Mouse (Mus musculus) lung, embryonic 16.5 days (tissue): ENCODE data around the gene Igf1r. TPM values are rescaled to one million over a fixed set of nuclear protein-coding genes. Genes with fewer than 3 reads are reported as not detected.

Experiments
- ATAC-seq: fragments of 200-750 bp; cut with Nextera tagmentation; 2 replicates; pipeline ENCODE4 v1.8.0; 2017; ENCODE audit warnings: low read depth, mild to moderate bottlenecking, moderate library complexity
- H3K27ac ChIP-seq: fragments of 300-500 bp; sonication (generic); 2 replicates; pipeline ENCODE4 v1.5.1; 2014; ENCODE audit warnings: mild to moderate bottlenecking, control low read depth, low read length
- H3K27me3 ChIP-seq: fragments of 300-500 bp; sonication (generic); 2 replicates; pipeline ENCODE4 v1.6.1; 2014; ENCODE audit warnings: low read depth, low read length, mixed read lengths; ENCODE audit not compliant: control insufficient read depth, insufficient read depth
- H3K36me3 ChIP-seq: fragments of 300-500 bp; sonication (generic); 2 replicates; pipeline ENCODE4 v1.6.1; 2014; ENCODE audit warnings: low read length; ENCODE audit not compliant: control insufficient read depth, insufficient read depth
- H3K4me1 ChIP-seq: fragments of 300-500 bp; sonication (generic); replicated peaks from 2 replicates; pipeline ENCODE4 v1.6.1; 2014; ENCODE audit warnings: low read length, mixed read lengths; ENCODE audit not compliant: control insufficient read depth, insufficient read depth
- H3K4me2 ChIP-seq: fragments of 300-500 bp; sonication (generic); 2 replicates; pipeline ENCODE4 v1.6.1; 2014; ENCODE audit warnings: low read depth, low read length, control low read depth
- H3K4me3 ChIP-seq: fragments of 300-500 bp; sonication (generic); 2 replicates; pipeline ENCODE4 v1.5.1; 2014; ENCODE audit warnings: mild to moderate bottlenecking, low read length, control low read depth
- H3K9ac ChIP-seq: fragments of 300-500 bp; sonication (generic); 2 replicates; pipeline ENCODE4 v1.6.1; 2014; ENCODE audit warnings: low read length, control low read depth
- H3K9me3 ChIP-seq: fragments of 300-500 bp; sonication (generic); 2 replicates; pipeline ENCODE4 v1.6.1; 2016; ENCODE audit warnings: low read length; ENCODE audit not compliant: control insufficient read depth
- WGBS: fragments of 180-500 bp; shearing (Covaris S2); extraction: QIAGEN DNeasy Blood & Tissue Kit; methylation state at CpG from one replicate; pipeline ENCODE4 v1.1.7; 2014; 5-methylcytosine and 5-hydroxymethylcytosine counted together
- polyA plus RNA-seq: library from polyadenylated mRNA; unstranded; fragments of >200 nt; fragmentation: Nextera tagmentation; extraction: Ambion mirVana; gene quantifications from 2 replicates; pipeline ENCODE4 v1.2.1, GENCODE M21; 2015

Gene Igf1r
- polyA plus RNA-seq, 1 experiment from 2014 or later = 19.9 TPM

DNA sequence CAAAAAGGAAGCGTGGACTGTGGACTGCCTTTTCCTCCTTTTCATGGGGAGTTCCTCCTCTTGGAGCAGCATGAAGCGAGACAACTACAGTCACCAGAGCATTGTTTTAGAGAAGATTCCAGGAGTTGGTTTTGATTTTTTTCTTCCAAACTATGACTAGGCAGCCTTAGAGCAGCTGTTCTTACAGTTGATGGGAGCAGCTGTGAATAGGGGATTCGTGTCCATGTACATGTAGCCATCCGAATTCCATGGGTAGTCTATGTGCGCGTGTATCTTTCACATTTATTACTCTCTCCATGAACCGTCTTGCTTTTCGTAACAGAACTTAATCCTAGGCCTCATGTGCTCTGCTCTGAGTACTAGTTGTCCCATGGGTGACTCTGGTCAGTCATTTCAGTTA lies 199.8 kb downstream of the Igf1r start:
- Histone ChIP-seq H3K36me3 (no peaks in the 10 kb centered on the region), H3K27me3 (no peaks in the 10 kb centered on the region), H3K9me3 (no peaks in the 10 kb centered on the region), H3K4me3 (no peak overlapping the region), H3K4me1 (peaks cover 31% of the 10 kb centered on the region), H3K27ac (peak overlapping the region; percentile 44; the same call in 1 of the 2 replicates), H3K4me2 (no peak overlapping the region), H3K9ac (no peak overlapping the region)
- 82% methylated on average over 8 of the region's 8 CpGs for WGBS
- ATAC-seq = no peak

DNA sequence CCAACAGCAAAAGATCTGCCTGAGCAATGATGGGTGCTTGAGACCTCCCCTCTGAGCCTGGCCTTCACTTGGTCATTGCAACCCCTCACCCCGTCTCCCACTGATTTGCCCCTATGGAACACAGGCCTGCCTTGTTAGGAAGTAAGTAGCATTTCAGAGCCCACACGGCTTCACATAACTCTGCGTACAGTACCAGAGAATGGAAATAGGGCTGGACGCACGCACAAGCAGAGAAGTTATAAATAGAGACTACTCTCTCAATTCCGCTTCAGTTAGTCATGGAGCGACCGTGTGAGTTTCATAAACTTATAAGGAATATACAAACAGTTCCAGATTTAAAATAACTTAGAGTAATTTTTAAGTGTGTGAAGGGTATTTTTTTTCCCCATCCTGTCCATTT lies 200.6 kb downstream of the Igf1r start:
- peak; percentile 61; the same call in 1 of the 2 replicates for ATAC-seq
- H3K4me2 ChIP-seq = no peak overlapping the region
- 65% methylated on average over 8 of the region's 8 CpGs for WGBS

DNA sequence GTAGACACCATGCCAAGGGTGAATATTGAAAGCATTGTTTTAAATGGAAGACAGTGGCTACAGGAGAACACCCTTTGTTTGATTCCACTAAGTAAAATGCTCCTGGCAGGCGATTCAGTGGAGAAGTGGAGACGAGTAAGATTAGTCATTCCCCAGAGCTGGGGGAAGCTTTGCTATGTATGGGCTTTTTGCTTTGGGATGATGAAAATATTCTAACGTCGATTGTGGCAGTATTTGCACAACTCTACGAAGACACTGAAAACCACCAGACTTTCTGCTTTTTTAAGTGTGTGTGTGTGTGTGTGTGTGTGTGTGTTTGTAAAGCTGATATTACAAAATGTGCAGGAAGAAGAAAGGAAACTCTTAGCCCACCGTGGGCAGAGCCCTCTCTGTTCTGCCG lies 202.0 kb downstream of the Igf1r start:
- H3K4me1 ChIP-seq = peaks cover 27% of the 10 kb centered on the region
- 34% methylated on average over 7 of the region's 7 CpGs for WGBS
- no peak overlapping the region for H3K9ac ChIP-seq
- no peaks in the 10 kb centered on the region for H3K27me3 ChIP-seq
- no peaks in the 10 kb centered on the region for H3K9me3 ChIP-seq
- ATAC-seq = no peak
- H3K27ac ChIP-seq = peak overlapping the region; percentile 1; the same call in 1 of the 2 replicates
- no peak overlapping the region for H3K4me2 ChIP-seq
- no peaks in the 10 kb centered on the region for H3K36me3 ChIP-seq
- H3K4me3 ChIP-seq = no peak overlapping the region

More for the DNA sequence above, 200.6 kb downstream of the Igf1r start:
- Histone ChIP-seq H3K27me3 (no peaks in the 10 kb centered on the region), H3K4me3 (no peak overlapping the region), H3K9ac (no peak overlapping the region), H3K4me1 (peaks cover 30% of the 10 kb centered on the region), H3K27ac (peak overlapping the region; percentile 44), H3K9me3 (no peaks in the 10 kb centered on the region), H3K36me3 (no peaks in the 10 kb centered on the region)

DNA sequence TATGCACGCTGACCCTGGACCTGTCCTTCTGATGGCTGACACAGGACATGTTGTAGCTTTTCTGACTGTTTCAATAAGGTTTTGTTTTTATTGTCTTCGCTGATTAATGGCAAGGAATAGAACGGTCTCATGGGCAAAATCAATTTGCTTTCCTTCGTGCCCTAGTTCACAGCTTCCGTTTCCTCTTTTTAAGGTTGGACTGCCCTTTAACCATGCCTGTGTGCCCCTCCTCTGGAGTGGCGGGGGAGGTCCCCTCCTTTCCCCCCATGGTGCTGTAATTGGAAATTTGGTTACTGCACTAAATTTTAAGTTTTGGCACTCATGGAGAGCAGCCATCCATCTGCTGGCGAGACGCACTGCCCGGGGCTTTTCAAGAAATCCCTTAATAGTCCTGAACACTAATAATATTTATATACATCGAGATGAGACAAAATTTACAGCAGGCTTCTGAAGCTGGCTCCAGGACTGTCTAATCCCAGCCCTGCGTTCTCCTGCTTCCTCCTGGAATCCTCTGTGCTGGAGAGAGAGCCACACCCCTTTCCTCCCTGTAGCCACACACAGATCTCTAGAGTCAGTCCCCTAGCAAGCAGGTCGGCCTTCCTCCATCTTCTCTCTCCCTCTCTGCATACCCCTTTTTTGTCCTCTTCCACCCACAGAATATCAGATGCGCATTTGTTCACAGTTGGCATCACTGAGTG lies 207.6 kb downstream of the Igf1r start:
- H3K4me2 ChIP-seq = no peak overlapping the region
- H3K9me3 ChIP-seq = no peaks in the 10 kb centered on the region
- H3K27ac ChIP-seq = peak overlapping the region; percentile 40; the same call in 1 of the 2 replicates
- ATAC-seq = 0 out of 2 replicates have a peak, but pooled peaks have one; percentile 48
- peaks cover 15% of the 10 kb centered on the region for H3K4me1 ChIP-seq
- no peak overlapping the region for H3K4me3 ChIP-seq
- WGBS = 39% methylated on average over 13 of the region's 13 CpGs
- no peaks in the 10 kb centered on the region for H3K36me3 ChIP-seq
- no peak overlapping the region for H3K9ac ChIP-seq
- H3K27me3 ChIP-seq = no peaks in the 10 kb centered on the region

DNA sequence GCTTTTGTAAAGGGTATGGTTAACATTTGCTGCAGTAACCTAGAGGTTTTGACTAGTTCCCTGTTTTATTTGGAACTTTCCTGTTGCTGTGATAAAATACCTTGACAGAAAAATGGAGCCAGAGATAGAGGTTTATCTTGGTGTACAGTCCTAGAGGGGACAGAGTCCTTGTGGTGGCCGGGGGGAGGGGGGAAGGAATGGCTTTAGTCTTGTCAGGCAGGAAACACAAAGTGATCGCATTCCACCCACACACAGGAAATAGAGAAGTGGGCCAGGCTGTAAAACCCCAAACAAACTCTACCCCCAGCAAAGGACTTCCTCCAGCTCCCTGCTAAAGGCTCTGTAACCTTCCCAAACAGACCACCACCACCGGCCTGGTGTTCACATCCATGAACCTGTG lies 211.4 kb downstream of the Igf1r start:
- H3K9ac ChIP-seq = no peak overlapping the region
- 40% methylated on average over 3 of the region's 3 CpGs for WGBS
- H3K36me3 ChIP-seq = peaks cover 5% of the 10 kb centered on the region
- ATAC-seq = peak; percentile 56; the same call in 1 of the 2 replicates
- no peaks in the 10 kb centered on the region for H3K27me3 ChIP-seq
- H3K4me3 ChIP-seq = no peak overlapping the region
- peaks cover 15% of the 10 kb centered on the region for H3K4me1 ChIP-seq
- H3K27ac ChIP-seq = no peak overlapping the region
- no peak overlapping the region for H3K4me2 ChIP-seq
- no peaks in the 10 kb centered on the region for H3K9me3 ChIP-seq

DNA sequence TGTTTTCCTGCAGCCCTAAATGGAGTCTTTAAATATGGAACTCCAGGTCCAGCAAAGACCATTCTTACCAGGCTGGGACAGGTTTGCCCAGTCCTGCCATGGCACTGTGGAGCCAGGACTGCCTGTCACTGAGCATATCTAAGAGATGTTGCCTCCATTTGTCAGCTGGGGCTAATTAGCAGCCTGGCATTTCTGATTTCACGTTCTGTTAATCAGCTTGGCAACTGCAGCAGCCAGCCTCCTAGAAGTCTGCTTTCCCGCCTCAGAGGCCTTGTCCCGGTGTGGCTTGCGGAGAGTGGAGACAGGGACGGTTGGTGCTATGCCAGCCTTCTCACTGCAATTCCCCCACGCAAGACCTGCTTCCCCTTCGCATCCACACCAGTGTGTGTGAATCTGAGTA lies 220.1 kb downstream of the Igf1r start:
- Histone ChIP-seq H3K27me3 (no peaks in the 10 kb centered on the region), H3K27ac (no peak overlapping the region), H3K9me3 (no peaks in the 10 kb centered on the region), H3K4me3 (no peak overlapping the region), H3K4me1 (no peaks in the 10 kb centered on the region), H3K36me3 (peaks cover 9% of the 10 kb centered on the region), H3K9ac (no peak overlapping the region), H3K4me2 (no peak overlapping the region)
- ATAC-seq = no peak
- WGBS = 88% methylated on average over 7 of the region's 7 CpGs

DNA sequence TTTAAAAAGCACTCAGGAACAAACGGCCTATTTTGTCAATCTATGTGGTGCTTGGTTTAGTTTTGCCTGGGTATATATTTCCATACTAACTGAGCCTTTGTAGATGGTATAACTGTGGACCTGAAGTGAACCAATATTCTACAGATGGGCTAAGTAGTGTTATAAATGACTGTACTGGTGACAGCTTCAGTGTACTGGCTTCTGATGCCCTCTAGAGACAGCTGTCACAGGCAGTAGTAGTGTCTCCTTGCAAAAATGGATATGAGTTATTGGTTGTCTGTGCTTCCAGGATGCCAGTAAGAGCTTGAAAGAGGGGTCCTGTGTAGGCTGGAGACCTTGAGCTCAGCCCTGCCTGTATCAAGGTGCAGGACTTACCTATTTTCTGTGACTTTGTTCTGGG lies 227.0 kb downstream of the Igf1r start:
- Histone ChIP-seq H3K27ac (no peak overlapping the region), H3K4me2 (no peak overlapping the region), H3K36me3 (peaks cover 8% of the 10 kb centered on the region), H3K9me3 (no peaks in the 10 kb centered on the region), H3K4me1 (no peaks in the 10 kb centered on the region), H3K9ac (no peak overlapping the region), H3K4me3 (no peak overlapping the region), H3K27me3 (no peaks in the 10 kb centered on the region)
- WGBS = 86% methylated on average over 1 of the region's 1 CpGs
- no peak for ATAC-seq

DNA sequence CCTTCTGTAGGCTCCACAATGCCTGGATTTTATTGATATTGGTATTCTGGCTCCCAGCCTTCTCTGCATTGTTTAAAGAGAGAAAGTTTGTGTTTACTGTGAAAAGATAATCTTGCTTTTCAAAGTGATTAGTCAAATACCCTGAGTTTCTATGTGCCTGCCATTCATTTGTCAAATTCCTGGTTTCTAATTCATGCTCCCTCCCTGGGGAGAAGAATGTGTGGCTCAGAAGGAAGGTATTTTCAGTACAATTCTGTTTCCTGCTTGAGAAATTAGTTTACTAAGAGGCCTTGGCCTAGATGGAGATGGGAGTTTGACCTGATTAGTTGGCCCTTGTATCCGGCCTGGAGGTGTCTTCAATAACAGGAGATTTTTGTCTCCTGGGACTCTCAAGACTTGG lies 228.5 kb downstream of the Igf1r start:
- ATAC-seq = no peak
- Histone ChIP-seq H3K9me3 (no peaks in the 10 kb centered on the region), H3K27ac (no peak overlapping the region), H3K9ac (no peak overlapping the region), H3K4me1 (no peaks in the 10 kb centered on the region), H3K4me2 (no peak overlapping the region), H3K4me3 (no peak overlapping the region), H3K27me3 (no peaks in the 10 kb centered on the region), H3K36me3 (peaks cover 17% of the 10 kb centered on the region)
- 57% methylated on average over 1 of the region's 1 CpGs for WGBS

DNA sequence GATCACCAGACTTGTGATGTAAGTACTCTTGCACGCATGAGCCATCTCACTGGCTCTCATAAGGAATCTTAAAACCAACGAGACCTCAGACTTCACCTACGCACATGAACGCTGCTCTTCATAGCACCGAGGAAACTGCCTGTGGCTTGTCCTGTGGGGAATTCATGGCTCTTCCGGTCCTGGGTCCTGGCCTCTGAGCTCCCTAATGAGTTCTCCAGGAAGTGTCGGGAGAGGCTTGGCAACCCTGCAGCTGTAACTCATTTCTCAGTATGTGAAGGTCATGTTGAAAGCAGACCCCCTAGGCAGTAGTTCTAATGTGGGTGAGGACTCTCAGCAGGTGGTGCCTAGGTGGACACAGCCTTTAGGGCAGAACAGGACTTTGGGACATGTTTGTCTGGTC lies 229.4 kb downstream of the Igf1r start:
- Histone ChIP-seq H3K27me3 (no peaks in the 10 kb centered on the region), H3K9ac (no peak overlapping the region), H3K4me2 (no peak overlapping the region), H3K27ac (no peak overlapping the region), H3K9me3 (no peaks in the 10 kb centered on the region), H3K4me1 (no peaks in the 10 kb centered on the region), H3K4me3 (no peak overlapping the region), H3K36me3 (peaks cover 19% of the 10 kb centered on the region)
- ATAC-seq = no peak
- WGBS = 62% methylated on average over 7 of the region's 7 CpGs
